Mouse (Mus musculus) cerebellum, postnatal 14 days (tissue): Measurements from ENCODE around the gene Zfp677.
"Not testable (repeated sequence)": the region's sequence is repeated elsewhere in the genome, so short reads cannot be mapped to it uniquely, and the experiment has no call there.

Experiments used
- DNase-seq, 2 experiments: peaks; one replicate each; pipeline ENCODE4 v3.0.0; 2021; ENCODE audit warnings: mixed read lengths in 2 of 2

Zfp677 gene

GRCm38 (mm10) chr17:21383391-21384056 lies at the start of gene Zfp677:
Gene Zfp677 (plus strand): TSS chr17:21383748.
- peak; percentile 61 to 69 for DNase-seq

- DNase-seq, result not testable (repeated sequence)
Observed at GRCm38 (mm10) chr17:21368018-21368417, 15.5 kb upstream of the Zfp677 start.

GRCm38 (mm10) chr17:21369925-21370719 lies 13.4 kb upstream of the Zfp677 start:
- DNase-seq, result peak; percentile 2 to 7

GRCm38 (mm10) chr17:21375311-21375710 lies 8.2 kb upstream of the Zfp677 start:
- no peak for DNase-seq

- no peak for DNase-seq
Observed at GRCm38 (mm10) chr17:21384057-21384411, 486 bp downstream of the Zfp677 start.

- DNase-seq, result peak; percentile 63 to 68
Observed at GRCm38 (mm10) chr17:21422664-21423599, 39.4 kb downstream of the Zfp677 start, which contains the start of gene Zfp54. Gene Zfp54 (plus strand): TSS chr17:21423227.

GRCm38 (mm10) chr17:21438806-21439400 lies 55.4 kb downstream of the Zfp677 start:
- DNase-seq, result not testable (repeated sequence)
